Mouse (Mus musculus): Measurements from ENCODE around the gene Nt5c. TPM values are rescaled to one million over a fixed set of nuclear protein-coding genes. Genes with fewer than 3 reads are reported as not detected.

Gene Nt5c
- polyA plus RNA-seq, 1 experiment: 4.8 TPM

DNA sequence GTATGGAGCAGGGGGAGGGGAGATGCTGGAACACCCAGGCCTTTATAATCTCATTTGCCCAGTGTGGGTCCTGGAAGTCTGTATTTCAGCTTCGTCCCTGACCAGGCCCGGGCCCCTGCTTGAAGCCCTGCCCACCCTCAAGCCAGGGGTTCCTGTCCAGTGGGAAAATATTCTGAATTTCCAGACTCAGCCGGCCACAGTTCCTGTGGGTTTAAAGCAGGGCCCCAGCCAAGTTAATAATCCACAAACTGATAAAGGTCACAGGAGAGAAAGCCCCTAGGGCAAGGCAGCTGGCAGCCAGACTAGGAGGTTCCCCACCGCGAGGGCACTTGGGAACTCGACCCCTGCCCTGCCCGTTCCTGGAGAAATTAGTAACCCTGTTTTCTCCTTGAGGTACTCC, 42.7 kb downstream of the Nt5c start:
- no peak for TF ChIP-seq GATA1 (IDR thresholded peaks at IDR 0.05; ENCODE audit: low read length)
- TF ChIP-seq TAL1 (IDR thresholded peaks at IDR 0.05; ENCODE audit: low read length): no peak
- Histone ChIP-seq H3K9me3 (ENCODE audit: control insufficient read depth, low read length) (no peaks in the 10 kb centered on the region), H3K4me1 (ENCODE audit: control insufficient read depth) (no peaks in the 10 kb centered on the region), H3K36me3 (ENCODE audit: control insufficient read depth) (no peaks in the 10 kb centered on the region), H3K4me3 (replicated peaks) (no peak overlapping the region), H3K27me3 (ENCODE audit: control insufficient read depth) (peaks cover 5% of the 10 kb centered on the region)

DNA sequence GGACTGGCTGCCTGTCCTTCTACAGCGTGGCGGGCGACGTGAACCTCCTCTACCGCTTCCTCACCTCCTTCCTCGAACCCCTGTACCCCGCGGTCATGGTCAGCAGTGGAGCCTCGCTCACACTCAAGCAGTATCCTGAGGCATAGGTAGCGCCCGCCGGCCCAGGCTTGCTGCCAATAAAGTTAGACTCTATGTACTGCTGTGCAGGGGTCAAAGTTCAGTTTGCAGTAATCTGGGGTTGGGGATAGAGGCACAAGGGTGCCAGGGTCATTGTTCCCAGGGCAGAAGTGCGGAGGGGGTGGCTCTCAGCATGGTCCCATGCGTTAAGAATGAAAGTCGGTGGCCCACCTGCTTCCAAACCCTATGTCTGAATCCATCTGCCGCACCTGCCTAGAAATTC, 43.6 kb downstream of the Nt5c start:
- TF ChIP-seq GATA1 (IDR thresholded peaks at IDR 0.05; ENCODE audit: low read length) (no peak), TAL1 (IDR thresholded peaks at IDR 0.05; ENCODE audit: low read length) (no peak)
- no peaks in the 10 kb centered on the region for H3K36me3 ChIP-seq (ENCODE audit: control insufficient read depth)
- no peaks in the 10 kb centered on the region for H3K4me1 ChIP-seq (ENCODE audit: control insufficient read depth)
- no peaks in the 10 kb centered on the region for H3K9me3 ChIP-seq (ENCODE audit: control insufficient read depth, low read length)
- H3K27me3 ChIP-seq (ENCODE audit: control insufficient read depth): peaks cover 3% of the 10 kb centered on the region; the same call in 1 of the 2 replicates
- peak overlapping the region; percentile 33 for H3K4me3 ChIP-seq (replicated peaks)

DNA sequence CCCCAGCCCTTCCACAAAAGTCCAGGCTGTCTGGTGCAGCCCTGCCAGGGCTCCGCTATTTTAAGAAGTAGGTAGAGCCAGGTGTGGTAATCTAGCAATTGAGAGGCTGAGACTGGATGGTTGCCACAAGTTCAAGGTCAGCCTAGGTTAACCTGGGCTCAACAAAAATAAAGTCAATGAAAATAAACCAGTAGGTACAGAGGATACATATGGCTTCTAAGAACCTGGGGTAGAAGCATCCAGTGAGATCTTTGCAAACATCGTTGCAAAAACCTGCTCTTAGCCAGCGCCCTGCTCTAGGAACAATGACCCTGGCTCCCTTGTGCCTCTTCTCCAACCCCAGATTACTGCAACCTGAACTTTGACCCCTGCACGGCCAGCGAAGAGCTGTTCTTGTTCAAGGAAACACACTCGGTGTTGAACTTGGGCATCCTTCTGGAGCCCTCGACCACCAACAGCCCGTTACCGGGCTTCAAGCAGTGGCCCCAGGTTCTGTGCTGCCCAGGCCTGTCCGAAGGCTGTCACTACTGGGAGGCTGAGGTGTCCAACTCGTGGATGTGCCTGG, 44.3 kb downstream of the Nt5c start:
- peaks cover 3% of the 10 kb centered on the region; the same call in 1 of the 2 replicates for H3K27me3 ChIP-seq (ENCODE audit: control insufficient read depth)
- H3K36me3 ChIP-seq (ENCODE audit: control insufficient read depth): no peaks in the 10 kb centered on the region
- peak overlapping the region; percentile 33 for H3K4me3 ChIP-seq (replicated peaks)
- H3K9me3 ChIP-seq (ENCODE audit: control insufficient read depth, low read length): no peaks in the 10 kb centered on the region
- TF ChIP-seq GATA1 (IDR thresholded peaks at IDR 0.05; ENCODE audit: low read length): no peak
- no peaks in the 10 kb centered on the region for H3K4me1 ChIP-seq (ENCODE audit: control insufficient read depth)

DNA sequence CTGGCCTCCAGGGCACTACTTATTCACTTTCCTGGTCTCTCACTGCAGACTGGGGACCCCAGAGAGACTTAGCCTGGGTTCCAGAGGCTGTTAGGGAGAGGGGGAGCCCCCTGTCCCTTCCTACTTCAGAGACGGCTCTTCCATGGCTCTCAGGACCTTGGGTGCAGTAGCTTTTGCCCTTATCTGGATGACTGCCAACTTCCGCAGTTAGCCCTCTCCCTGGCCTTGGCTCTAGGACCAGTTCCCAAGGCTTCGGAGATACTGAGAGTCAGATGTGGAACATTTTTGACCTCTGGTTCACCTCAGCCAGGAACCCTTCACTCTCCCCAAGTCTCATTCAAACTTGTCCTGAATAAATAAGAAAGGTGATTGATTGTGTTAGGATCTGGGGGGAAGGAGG, 44.8 kb downstream of the Nt5c start:
- no peaks in the 10 kb centered on the region for H3K4me1 ChIP-seq (ENCODE audit: control insufficient read depth)
- H3K9me3 ChIP-seq (ENCODE audit: control insufficient read depth, low read length): no peaks in the 10 kb centered on the region
- no peak overlapping the region for H3K4me3 ChIP-seq (replicated peaks)
- H3K27me3 ChIP-seq (ENCODE audit: control insufficient read depth): peaks cover 3% of the 10 kb centered on the region; the same call in 1 of the 2 replicates
- no peaks in the 10 kb centered on the region for H3K36me3 ChIP-seq (ENCODE audit: control insufficient read depth)
- TF ChIP-seq TAL1 (IDR thresholded peaks at IDR 0.05; ENCODE audit: low read length): no peak
- no peak for TF ChIP-seq GATA1 (IDR thresholded peaks at IDR 0.05; ENCODE audit: low read length)

DNA sequence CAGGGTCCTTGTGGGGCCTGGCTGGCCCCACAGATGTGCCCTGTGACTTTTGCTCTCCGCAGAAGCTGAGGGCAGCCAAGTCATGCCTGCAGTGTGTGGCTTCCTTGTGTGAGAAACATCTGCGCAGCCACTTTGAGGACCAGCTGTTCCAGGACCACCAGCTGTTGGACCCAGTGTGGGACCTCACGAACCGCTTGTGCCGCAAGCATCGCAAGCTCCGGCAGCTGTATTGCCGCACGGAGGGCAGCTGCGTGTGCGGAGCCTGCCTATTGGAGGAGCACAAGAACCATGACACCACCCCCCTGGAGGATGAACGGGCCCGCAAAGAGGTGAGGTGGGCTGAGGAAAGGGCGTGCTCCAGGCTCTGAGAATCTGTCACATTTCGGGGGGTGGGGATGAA, 50.2 kb downstream of the Nt5c start:
- Histone ChIP-seq H3K4me1 (ENCODE audit: control insufficient read depth) (peaks cover 8% of the 10 kb centered on the region), H3K9me3 (ENCODE audit: control insufficient read depth, low read length) (peaks cover 9% of the 10 kb centered on the region), H3K4me3 (replicated peaks) (no peak overlapping the region), H3K36me3 (ENCODE audit: control insufficient read depth) (no peaks in the 10 kb centered on the region), H3K27me3 (ENCODE audit: control insufficient read depth) (peaks cover 22% of the 10 kb centered on the region)
- TF ChIP-seq TAL1 (IDR thresholded peaks at IDR 0.05; ENCODE audit: low read length): no peak
- TF ChIP-seq GATA1 (IDR thresholded peaks at IDR 0.05; ENCODE audit: low read length): no peak

Other genes starting within 250 kb of the Nt5c start
- 0.01 TPM in 2 replicates for gene Grin2c, start 224.6 kb downstream of the Nt5c start, polyA plus RNA-seq (2012)
- gene Fdxr, start 214.8 kb downstream of the Nt5c start, polyA plus RNA-seq (2012): 1.3 and 1.5 TPM in 2 replicates
- gene Fads6, start 194.2 kb downstream of the Nt5c start, polyA plus RNA-seq (2012): 0.01 TPM in 1 of 2 replicates, not detected in the other
- gene Otop2, start 184.7 kb downstream of the Nt5c start, polyA plus RNA-seq (2012): not detected in 2 replicates
- not detected in 2 replicates for gene Ush1g, start 169.8 kb downstream of the Nt5c start, polyA plus RNA-seq (2012)
- not detected in 2 replicates for gene Otop3, start 157.1 kb downstream of the Nt5c start, polyA plus RNA-seq (2012)
- 0.03 TPM in 1 of 2 replicates, not detected in the other for gene Hid1, start 124.1 kb downstream of the Nt5c start, polyA plus RNA-seq (2012)
- 0.01 TPM in 1 of 2 replicates, not detected in the other for gene Cdr2l, start 109.9 kb downstream of the Nt5c start, polyA plus RNA-seq (2012)
- gene Mrpl58, start 88.1 kb downstream of the Nt5c start, polyA plus RNA-seq (2012): 5.7 and 6.6 TPM in 2 replicates
- gene Atp5h, start 71.9 kb downstream of the Nt5c start, polyA plus RNA-seq (2012): 19.5 and 23.1 TPM in 2 replicates
- 1.3 and 1.9 TPM in 2 replicates for gene Kctd2, start 71.7 kb downstream of the Nt5c start, polyA plus RNA-seq (2012)
- not detected in 2 replicates for gene Trim80, start 51.3 kb downstream of the Nt5c start, polyA plus RNA-seq (2012)
- gene Slc16a5, start 29.4 kb downstream of the Nt5c start, polyA plus RNA-seq (2012): 0.02 TPM in 1 of 2 replicates, not detected in the other
- gene Armc7, start 16.2 kb downstream of the Nt5c start, polyA plus RNA-seq (2012): 0.73 and 0.87 TPM in 2 replicates
- 82.3 and 86.6 TPM in 2 replicates for gene Jpt1, start 22.5 kb upstream of the Nt5c start, polyA plus RNA-seq (2012)
- gene Sumo2, start 44.4 kb upstream of the Nt5c start, polyA plus RNA-seq (2012): 31.3 and 32.9 TPM in 2 replicates
- 2.8 and 4.0 TPM in 2 replicates for gene Nup85, start 72.6 kb upstream of the Nt5c start, polyA plus RNA-seq (2012)
- gene Mrps7, start 112.1 kb upstream of the Nt5c start, polyA plus RNA-seq (2012): 5.1 and 6.7 TPM in 2 replicates
- gene Gga3, start 112.2 kb upstream of the Nt5c start, polyA plus RNA-seq (2012): 0.78 and 0.93 TPM in 2 replicates
- gene Mif4gd, start 121.1 kb upstream of the Nt5c start, polyA plus RNA-seq (2012): 3.6 and 4.8 TPM in 2 replicates
- 0.99 and 1.3 TPM in 2 replicates for gene Slc25a19, start 136.4 kb upstream of the Nt5c start, polyA plus RNA-seq (2012)
- gene Grb2, start 216.7 kb upstream of the Nt5c start, polyA plus RNA-seq (2012): 3.4 and 3.8 TPM in 2 replicates

Measured in erythroblast, embryonic 14.5 days (primary cell).